Mouse (Mus musculus) liver, embryonic 11.5 days (tissue): ENCODE data around the gene Vpreb1. TPM values are rescaled to one million over a fixed set of nuclear protein-coding genes. Genes with fewer than 3 reads are reported as not detected.

Source experiments
- ATAC-seq: fragments of 200-750 bp; cut with Nextera tagmentation; replicated peaks from 2 replicates; pipeline ENCODE4 v1.8.0; 2017; ENCODE audit warnings: moderate number of reproducible peaks, mild to moderate bottlenecking, moderate TSS enrichment, moderate library complexity; ENCODE audit not compliant: low FRiP score
- DNase-seq: peaks from one replicate; pipeline ENCODE4 v3.0.0-alpha.2; 2017; ENCODE audit warnings: low spot score
- H3K27ac ChIP-seq: fragments of 300-500 bp; sonication (generic); 2 replicates; pipeline ENCODE4 v1.5.1; 2014; ENCODE audit warnings: mild to moderate bottlenecking, low read depth, low read length, control low read depth
- H3K27me3 ChIP-seq: fragments of 300-500 bp; sonication (generic); replicated peaks from 2 replicates; pipeline ENCODE4 v1.6.1; 2014; ENCODE audit warnings: low read length, mixed read lengths; ENCODE audit not compliant: control insufficient read depth, insufficient read depth
- H3K36me3 ChIP-seq: fragments of 300-500 bp; sonication (generic); 2 replicates; pipeline ENCODE4 v1.6.1; 2014; ENCODE audit warnings: mild to moderate bottlenecking, low read length, moderate library complexity, mixed read lengths; ENCODE audit not compliant: control insufficient read depth, insufficient read depth
- H3K4me1 ChIP-seq: fragments of 300-500 bp; sonication (generic); replicated peaks from 2 replicates; pipeline ENCODE4 v1.6.1; 2014; ENCODE audit warnings: low read length, mixed read lengths; ENCODE audit not compliant: control insufficient read depth, insufficient read depth
- H3K4me2 ChIP-seq: fragments of 300-500 bp; sonication (generic); 2 replicates; pipeline ENCODE4 v1.6.1; 2014; ENCODE audit warnings: mild to moderate bottlenecking, control low read depth, moderate library complexity
- H3K4me3 ChIP-seq: fragments of 300-500 bp; sonication (generic); 2 replicates; pipeline ENCODE4 v1.5.1; 2014; ENCODE audit warnings: low read depth, low read length, control low read depth
- H3K9ac ChIP-seq: fragments of 300-500 bp; sonication (generic); 2 replicates; pipeline ENCODE4 v1.6.1; 2014; ENCODE audit warnings: low read depth, low read length, control low read depth
- H3K9me3 ChIP-seq: fragments of 300-500 bp; sonication (generic); 2 replicates; pipeline ENCODE4 v1.6.1; 2016; ENCODE audit warnings: low read length, inconsistent platforms, mixed read lengths; ENCODE audit not compliant: control insufficient read depth
- WGBS: fragments of 180-500 bp; shearing (Covaris S2); extraction: QIAGEN DNeasy Blood & Tissue Kit; methylation state at CpG from one replicate; pipeline ENCODE4 v1.1.7; 2014; 5-methylcytosine and 5-hydroxymethylcytosine counted together
- polyA plus RNA-seq: library from polyadenylated mRNA; unstranded; fragments of >200 nt; fragmentation: Nextera tagmentation; extraction: Ambion mirVana; gene quantifications from 2 replicates; pipeline ENCODE4 v1.2.1, GENCODE M21; 2014

Gene Vpreb1
- polyA plus RNA-seq, result 0.61 and 0.93 TPM in 2 replicates

DNA sequence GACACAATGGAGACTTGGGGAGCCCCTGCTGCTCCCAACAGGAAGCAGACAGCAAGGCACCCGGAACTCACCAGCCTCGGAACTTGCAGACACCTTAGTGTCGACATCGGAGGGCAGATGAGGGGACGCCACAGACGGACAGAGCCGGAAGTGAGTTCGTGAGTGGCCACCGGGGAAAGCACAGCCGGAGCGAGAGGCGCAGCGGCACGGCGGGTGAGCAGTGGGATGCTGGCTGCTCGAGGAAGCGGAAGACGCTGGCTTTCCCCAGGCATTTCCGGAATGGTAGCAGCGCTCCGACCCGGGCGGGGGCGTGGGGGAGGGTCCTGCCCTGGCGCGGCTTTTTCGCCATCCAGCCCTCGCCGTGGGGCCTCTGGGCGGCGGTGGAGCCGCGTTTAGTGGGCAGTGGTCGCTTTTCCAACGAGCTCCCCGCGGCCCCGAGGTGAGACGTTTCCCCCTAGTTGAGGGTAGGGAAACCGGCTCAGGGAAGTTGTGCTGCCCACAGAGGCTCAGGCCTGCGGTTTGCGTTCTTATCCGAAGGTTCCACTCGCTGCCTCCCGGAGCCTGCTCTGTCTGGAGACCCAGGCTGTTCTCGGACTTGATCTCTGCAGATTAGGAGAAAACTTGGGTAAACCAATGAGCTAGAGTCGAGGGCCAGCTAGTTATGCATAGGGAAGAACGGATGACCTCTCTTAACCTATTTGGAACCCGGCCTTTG, at the start of gene Vpreb1, which contains the start of gene Top3b:
Gene Vpreb1 (minus strand): TSS at position 227 of the 715 bp plus-strand sequence.
Gene Top3b (plus strand): TSS at position 120 of the 715 bp plus-strand sequence.
- peak; percentile 95 for ATAC-seq
- H3K27ac ChIP-seq, result peak within 1 kb of the TSS; percentile 97
- no peaks in the 10 kb centered on the region for H3K9me3 ChIP-seq
- peaks cover 5% of the 10 kb centered on the region for H3K36me3 ChIP-seq
- H3K4me2 ChIP-seq, result peak within 1 kb of the TSS; percentile 77
- under 1% methylated on average over 49 of the region's 49 CpGs for WGBS
- peak within 1 kb of the TSS; percentile 93 for H3K9ac ChIP-seq
- peaks cover 9% of the 10 kb centered on the region; the same call in 1 of the 2 replicates for H3K4me1 ChIP-seq
- peak; percentile 92 for DNase-seq
- H3K27me3 ChIP-seq, result no peaks in the 10 kb centered on the region
- peak within 1 kb of the TSS; percentile 84 for H3K4me3 ChIP-seq

DNA sequence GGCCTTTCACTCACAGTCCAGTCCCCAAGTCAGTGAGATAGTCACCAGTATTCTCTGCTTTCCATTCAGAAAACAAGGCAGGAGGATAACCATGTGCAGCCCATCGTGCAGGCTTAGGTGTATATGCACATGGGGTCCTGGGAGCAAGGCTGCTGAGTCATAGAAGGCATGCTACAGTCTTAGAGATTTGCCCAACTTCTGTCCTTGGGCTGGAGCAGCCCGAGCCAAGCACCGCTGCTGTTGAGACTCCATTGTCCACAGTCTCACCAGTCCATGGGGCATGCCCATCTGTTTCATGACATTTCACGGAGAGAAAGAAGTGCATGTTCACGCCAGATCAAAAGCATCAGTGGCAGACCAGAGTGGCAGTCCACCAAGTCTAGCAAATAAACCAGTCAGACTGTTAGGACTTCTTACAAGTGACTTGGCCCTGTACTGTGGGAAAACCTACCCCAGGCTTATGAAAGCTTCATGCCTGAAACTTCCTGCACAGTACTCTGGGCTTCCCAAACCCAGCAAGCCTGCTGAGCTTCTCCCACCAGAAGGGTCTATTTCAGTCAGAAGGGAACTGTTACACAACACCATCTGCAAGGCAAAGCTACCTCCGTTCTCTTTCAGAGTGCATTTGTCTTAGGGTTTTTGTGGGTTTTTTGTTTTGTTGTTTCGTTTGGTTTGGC, 47.9 kb upstream of the Vpreb1 start:
- Histone ChIP-seq H3K4me1 (no peaks in the 10 kb centered on the region), H3K36me3 (peaks cover 40% of the 10 kb centered on the region)

DNA sequence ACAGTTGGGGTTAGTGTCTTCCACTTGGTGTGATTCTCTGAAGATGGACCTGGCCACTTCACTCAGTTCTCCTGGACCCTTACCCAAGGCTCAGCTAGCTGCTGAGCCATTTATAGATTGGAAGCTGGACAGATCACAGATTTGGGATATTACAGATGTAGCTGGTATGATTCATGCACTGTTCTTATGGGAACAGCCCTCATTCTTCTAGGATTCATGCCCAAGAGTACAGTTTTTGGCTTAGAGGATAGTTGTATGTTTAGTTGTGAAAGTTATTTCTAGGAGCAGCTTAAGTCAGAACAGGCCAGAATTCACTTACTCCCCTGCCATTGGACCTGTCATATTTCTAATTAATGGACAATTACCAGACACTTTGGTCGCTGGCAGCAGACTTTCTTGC, 42.8 kb upstream of the Vpreb1 start:
- no peak overlapping the region for H3K4me2 ChIP-seq
- DNase-seq (no peak), ATAC-seq (no peak)
- 82% methylated on average over 1 of the region's 1 CpGs for WGBS
- no peaks in the 10 kb centered on the region for H3K27me3 ChIP-seq
- no peak overlapping the region for H3K27ac ChIP-seq
- H3K9ac ChIP-seq, result no peak overlapping the region
- no peaks in the 10 kb centered on the region for H3K4me1 ChIP-seq
- H3K4me3 ChIP-seq, result no peak overlapping the region
- H3K9me3 ChIP-seq, result no peaks in the 10 kb centered on the region
- peaks cover 32% of the 10 kb centered on the region for H3K36me3 ChIP-seq

More for the DNA sequence above, 47.9 kb upstream of the Vpreb1 start:
- H3K27me3 ChIP-seq, result no peaks in the 10 kb centered on the region
- ATAC-seq (no peak), DNase-seq (no peak)
- no peak overlapping the region for H3K4me2 ChIP-seq
- no peak overlapping the region for H3K4me3 ChIP-seq
- 91% methylated on average over 7 of the region's 7 CpGs for WGBS
- no peak overlapping the region for H3K27ac ChIP-seq
- no peak overlapping the region for H3K9ac ChIP-seq
- H3K9me3 ChIP-seq, result no peaks in the 10 kb centered on the region

DNA sequence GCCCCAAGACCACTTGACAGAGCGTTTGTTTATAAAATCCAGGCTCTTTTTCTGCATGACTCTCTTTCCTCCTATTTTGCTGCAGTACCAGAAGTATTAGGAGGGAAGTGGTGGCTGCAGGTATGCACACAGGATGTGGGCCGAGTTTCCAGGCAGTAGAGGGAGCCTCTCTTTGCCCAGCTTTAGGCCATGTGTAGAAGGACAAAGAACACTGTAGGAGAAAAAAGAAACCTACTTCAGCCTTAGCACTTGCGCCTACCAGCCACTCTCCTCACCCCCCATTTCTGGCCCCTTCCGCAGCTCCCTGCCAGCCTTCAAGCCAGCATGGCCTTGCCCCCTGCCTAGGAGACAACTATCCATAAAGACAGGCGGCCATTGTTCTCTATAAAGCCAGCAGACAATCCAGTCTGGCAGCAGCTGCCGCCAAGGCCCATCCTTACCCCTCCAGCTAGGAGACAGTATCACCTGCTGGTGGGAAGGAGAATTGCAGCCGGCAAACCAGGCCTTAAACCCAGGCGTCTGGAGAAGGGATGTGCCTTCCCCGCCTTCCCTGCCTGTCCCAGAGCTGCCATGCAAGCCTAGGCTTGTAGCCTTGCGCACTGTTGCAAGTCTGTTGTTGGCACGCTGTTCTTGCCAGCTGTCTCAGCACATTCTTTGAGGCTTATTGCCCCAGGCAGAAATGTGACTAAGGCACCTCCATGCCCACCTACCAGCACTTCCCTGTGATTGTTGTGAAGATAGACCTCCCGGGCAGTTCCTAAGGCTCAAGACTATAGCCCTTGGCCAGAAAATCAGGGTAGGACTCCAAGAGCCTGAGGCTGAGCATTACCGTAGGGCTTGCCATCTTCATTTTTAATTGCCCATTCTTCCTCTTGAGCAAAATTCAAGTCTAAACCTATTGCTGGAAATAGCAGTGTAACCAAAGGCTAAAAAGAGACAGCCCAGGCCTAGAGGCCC, 41.3 kb upstream of the Vpreb1 start:
- Histone ChIP-seq H3K4me1 (no peaks in the 10 kb centered on the region), H3K4me3 (no peak overlapping the region), H3K9me3 (no peaks in the 10 kb centered on the region), H3K9ac (no peak overlapping the region), H3K27me3 (no peaks in the 10 kb centered on the region), H3K27ac (no peak overlapping the region), H3K4me2 (no peak overlapping the region), H3K36me3 (peaks cover 20% of the 10 kb centered on the region)
- ATAC-seq, result peak; percentile 76
- DNase-seq, result peak; percentile 68
- WGBS, result 49% methylated on average over 13 of the region's 13 CpGs

DNA sequence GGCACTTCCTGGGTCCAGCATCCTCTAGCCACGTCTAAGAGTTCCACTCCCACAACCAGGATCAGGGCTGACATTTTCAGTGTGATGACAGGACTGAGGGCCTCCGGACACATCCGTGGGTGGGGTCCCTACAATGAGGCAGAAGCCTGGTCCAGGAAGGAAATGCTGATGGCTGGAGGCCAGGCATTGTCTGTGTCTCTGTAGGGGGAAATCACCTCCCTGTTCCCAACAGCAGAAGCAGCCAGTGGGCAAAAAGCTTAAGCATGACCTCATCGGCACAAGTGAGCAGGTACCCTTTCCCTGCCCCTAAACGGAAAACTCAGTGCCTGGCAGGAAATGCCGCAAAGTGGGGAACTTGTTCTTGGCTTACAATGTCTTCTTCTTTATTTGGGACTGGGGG, 37.2 kb upstream of the Vpreb1 start:
- Histone ChIP-seq H3K4me2 (no peak overlapping the region), H3K27ac (no peak overlapping the region), H3K9ac (no peak overlapping the region), H3K9me3 (no peaks in the 10 kb centered on the region), H3K4me3 (no peak overlapping the region), H3K27me3 (no peaks in the 10 kb centered on the region), H3K36me3 (peaks cover 19% of the 10 kb centered on the region), H3K4me1 (no peaks in the 10 kb centered on the region)
- DNase-seq (no peak), ATAC-seq (peak; percentile 53)
- WGBS, result 52% methylated on average over 6 of the region's 6 CpGs

DNA sequence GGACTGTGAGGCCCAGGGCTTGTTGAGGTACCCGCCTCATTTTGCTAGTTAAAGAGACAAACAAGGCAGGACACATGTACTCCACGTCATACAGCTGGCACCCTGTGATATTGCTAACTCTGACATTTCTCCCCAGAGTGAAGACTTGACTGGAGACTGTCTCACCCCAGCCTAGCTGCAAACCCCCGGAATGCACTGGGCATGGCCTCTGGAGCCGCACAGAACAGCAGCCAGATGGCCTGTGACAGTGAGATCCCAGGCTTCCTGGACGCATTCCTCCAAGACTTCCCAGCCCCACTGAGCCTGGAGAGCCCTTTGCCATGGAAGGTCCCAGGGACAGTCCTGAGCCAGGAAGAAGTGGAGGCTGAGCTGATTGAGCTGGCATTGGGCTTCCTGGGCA, 32.5 kb upstream of the Vpreb1 start:
- no peak overlapping the region for H3K4me3 ChIP-seq
- H3K27ac ChIP-seq, result no peak overlapping the region
- no peak overlapping the region for H3K4me2 ChIP-seq
- H3K9me3 ChIP-seq, result no peaks in the 10 kb centered on the region
- WGBS, result 82% methylated on average over 5 of the region's 5 CpGs
- H3K9ac ChIP-seq, result no peak overlapping the region
- H3K36me3 ChIP-seq, result peaks cover 13% of the 10 kb centered on the region; the same call in 1 of the 2 replicates
- H3K27me3 ChIP-seq, result no peaks in the 10 kb centered on the region
- DNase-seq, result no peak
- ATAC-seq, result no peak
- H3K4me1 ChIP-seq, result 0 out of 2 replicates have a peak, but pooled peaks cover 3% of the 10 kb centered on the region

DNA sequence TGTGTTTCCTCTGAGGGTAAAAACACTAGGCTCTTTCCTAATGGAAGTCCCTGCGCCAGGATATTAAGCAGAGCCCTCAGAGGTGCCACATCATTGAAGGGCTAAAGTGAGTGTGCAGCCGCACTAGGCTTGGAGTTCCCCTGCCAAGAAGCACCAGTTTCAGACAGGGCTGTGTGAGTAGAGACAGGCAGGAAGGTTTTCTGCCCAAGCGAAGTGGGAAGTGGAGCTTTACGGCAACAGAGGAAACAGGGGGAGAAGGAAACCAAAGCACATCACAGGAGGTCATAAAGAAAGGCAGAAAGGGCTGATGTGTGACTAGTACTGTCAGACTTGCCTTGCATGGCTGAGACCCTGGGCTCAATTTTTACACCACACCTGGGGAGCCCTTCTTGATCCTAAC, 31.7 kb upstream of the Vpreb1 start:
- no peak overlapping the region for H3K9ac ChIP-seq
- no peaks in the 10 kb centered on the region for H3K27me3 ChIP-seq
- no peak overlapping the region for H3K27ac ChIP-seq
- peaks cover 5% of the 10 kb centered on the region; the same call in 1 of the 2 replicates for H3K4me1 ChIP-seq
- WGBS, result 73% methylated on average over 4 of the region's 4 CpGs
- no peak overlapping the region for H3K4me2 ChIP-seq
- ATAC-seq (no peak), DNase-seq (no peak)
- no peaks in the 10 kb centered on the region for H3K9me3 ChIP-seq
- peaks cover 13% of the 10 kb centered on the region; the same call in 1 of the 2 replicates for H3K36me3 ChIP-seq
- H3K4me3 ChIP-seq, result no peak overlapping the region

DNA sequence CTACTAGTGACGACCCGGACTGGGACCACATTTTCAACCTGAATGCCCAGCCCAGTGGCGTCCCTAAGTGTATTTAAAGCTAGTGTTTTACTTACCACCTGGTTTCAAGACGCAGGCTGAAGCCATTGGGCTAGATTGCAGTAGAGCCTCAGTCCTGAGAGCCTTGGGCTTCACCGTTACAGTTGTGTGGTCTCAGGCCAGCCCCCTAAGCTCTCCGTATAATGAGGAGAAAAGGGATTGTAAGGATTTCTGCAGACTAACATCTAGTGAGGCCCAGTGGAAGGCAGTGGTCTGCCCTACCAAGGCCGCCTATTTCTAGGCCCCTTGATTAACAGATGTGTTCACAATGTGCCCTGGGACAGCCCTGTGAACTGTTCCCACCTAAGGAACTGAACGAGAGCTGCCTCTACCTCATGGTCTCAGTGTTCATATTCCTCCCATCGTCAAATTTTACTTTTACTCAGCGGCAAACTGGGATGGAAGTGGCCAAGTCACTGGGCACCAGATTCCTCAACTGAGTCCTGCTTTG, 26.5 kb upstream of the Vpreb1 start:
- H3K4me3 ChIP-seq, result peak overlapping the region; percentile 59
- peak overlapping the region; percentile 62 for H3K9ac ChIP-seq
- peak; percentile 4; the same call in 1 of the 2 replicates for ATAC-seq
- no peak for DNase-seq
- peak overlapping the region; percentile 76 for H3K4me2 ChIP-seq
- H3K4me1 ChIP-seq, result peaks cover 10% of the 10 kb centered on the region; the same call in 1 of the 2 replicates
- 24% methylated on average over 10 of the region's 10 CpGs for WGBS
- H3K9me3 ChIP-seq, result no peaks in the 10 kb centered on the region
- H3K36me3 ChIP-seq, result peaks cover 10% of the 10 kb centered on the region; the same call in 1 of the 2 replicates
- H3K27me3 ChIP-seq, result no peaks in the 10 kb centered on the region
- H3K27ac ChIP-seq, result no peak overlapping the region
